Mouse (Mus musculus) liver, postnatal 0 days (tissue): ENCODE results near the gene Ciao2a. TPM values are rescaled to one million over a fixed set of nuclear protein-coding genes. Genes with fewer than 3 reads are reported as not detected.

Source experiments
- ATAC-seq: fragments of 200-750 bp; cut with Nextera tagmentation; 2 replicates; pipeline ENCODE4 v1.8.0; 2017; ENCODE audit warnings: mild to moderate bottlenecking, moderate library complexity
- DNase-seq: peaks from one replicate; pipeline ENCODE4 v3.0.0-alpha.2; 2016
- H3K27ac ChIP-seq: fragments of 300-500 bp; sonication (generic); 2 replicates; pipeline ENCODE4 v1.5.1; 2014; ENCODE audit warnings: antibody characterized with exemption, moderate library complexity, mild to moderate bottlenecking, low read depth
- H3K27me3 ChIP-seq: fragments of 300-500 bp; sonication (generic); 2 replicates; pipeline ENCODE4 v1.6.1; 2014; ENCODE audit warnings: low read length, control low read depth, mixed read lengths; ENCODE audit not compliant: insufficient read depth
- H3K36me3 ChIP-seq: fragments of 300-500 bp; sonication (generic); replicated peaks from 2 replicates; pipeline ENCODE4 v1.6.1; 2014; ENCODE audit warnings: mild to moderate bottlenecking, control low read depth, low read length, moderate library complexity, mixed read lengths; ENCODE audit not compliant: insufficient read depth
- H3K4me1 ChIP-seq: fragments of 300-500 bp; sonication (generic); 2 replicates; pipeline ENCODE4 v1.6.1; 2014; ENCODE audit warnings: antibody characterized with exemption, mild to moderate bottlenecking, control low read depth; ENCODE audit not compliant: insufficient read depth
- H3K4me2 ChIP-seq: fragments of 300-500 bp; sonication (generic); 2 replicates; pipeline ENCODE4 v1.6.1; 2014; ENCODE audit warnings: low read depth, mild to moderate bottlenecking, low read length, moderate library complexity, mixed read lengths
- H3K4me3 ChIP-seq: fragments of 300-500 bp; sonication (generic); 2 replicates; pipeline ENCODE4 v1.5.1; 2014; ENCODE audit warnings: low read depth, low read length
- H3K9ac ChIP-seq: fragments of 300-500 bp; sonication (generic); replicated peaks from 2 replicates; pipeline ENCODE4 v1.6.1; 2014; ENCODE audit warnings: mild to moderate bottlenecking, moderate library complexity
- H3K9me3 ChIP-seq: fragments of 300-500 bp; sonication (generic); 2 replicates; pipeline ENCODE4 v1.6.1; 2016; ENCODE audit warnings: mild to moderate bottlenecking, control low read depth, low read length, mixed read lengths
- CTCF ChIP-seq: sonication (generic); IDR thresholded peaks from 2 replicates; pipeline ENCODE4 v1.5.1; 2016; ENCODE audit warnings: antibody characterized with exemption, low read depth
- EP300 ChIP-seq: IDR thresholded peaks from 2 replicates; pipeline ENCODE4 v1.6.1; 2016; ENCODE audit warnings: antibody characterized with exemption, low read depth, mild to moderate bottlenecking
- WGBS: fragments of 180-500 bp; shearing (Covaris S2); extraction: QIAGEN DNeasy Blood & Tissue Kit; methylation state at CpG from one replicate; pipeline ENCODE4 v1.1.7; 2014; ENCODE audit not compliant: insufficient replicate concordance; 5-methylcytosine and 5-hydroxymethylcytosine counted together
- polyA plus RNA-seq: library from polyadenylated mRNA; unstranded; fragments of >200 nt; fragmentation: Nextera tagmentation; extraction: Ambion mirVana; gene quantifications from 2 replicates; pipeline ENCODE4 v1.2.1, GENCODE M21; 2015

Gene Ciao2a
- polyA plus RNA-seq, 1 experiment from 2014 or later = 133 TPM

- no peak for ATAC-seq
- 92% methylated on average over 7 of the region's 7 CpGs for WGBS
- no peak for DNase-seq
- Histone ChIP-seq H3K36me3 (peaks cover 42% of the 10 kb centered on the region), H3K4me1 (0 out of 2 replicates have a peak, but pooled peaks cover 2% of the 10 kb centered on the region), H3K27me3 (no peaks in the 10 kb centered on the region), H3K9ac (no peak overlapping the region), H3K4me2 (no peak overlapping the region), H3K27ac (no peak overlapping the region), H3K9me3 (no peaks in the 10 kb centered on the region), H3K4me3 (no peak overlapping the region)
- TF ChIP-seq EP300 = no peak
- no peak for TF ChIP-seq CTCF
Observed at GRCm38 (mm10) chr9:66087062-66087461, 39.3 kb upstream of the Ciao2a start.

GRCm38 (mm10) chr9:66088411-66088810 lies 38.0 kb upstream of the Ciao2a start:
- WGBS = 50% methylated on average over 4 of the region's 4 CpGs
- H3K9me3 ChIP-seq = no peaks in the 10 kb centered on the region
- peak; percentile 93 for TF ChIP-seq CTCF
- no peak for TF ChIP-seq EP300
- 0 out of 2 replicates have a peak, but pooled peaks cover 2% of the 10 kb centered on the region for H3K4me1 ChIP-seq
- ATAC-seq (peak; percentile 57; the same call in 1 of the 2 replicates), DNase-seq (peak; percentile 71)
- H3K9ac ChIP-seq = no peak overlapping the region
- no peak overlapping the region for H3K4me2 ChIP-seq
- no peaks in the 10 kb centered on the region for H3K27me3 ChIP-seq
- H3K36me3 ChIP-seq = peaks cover 54% of the 10 kb centered on the region
- no peak overlapping the region for H3K27ac ChIP-seq
- H3K4me3 ChIP-seq = no peak overlapping the region

GRCm38 (mm10) chr9:66090593-66091244 lies 35.7 kb upstream of the Ciao2a start:
- Histone ChIP-seq H3K4me1 (0 out of 2 replicates have a peak, but pooled peaks cover 2% of the 10 kb centered on the region), H3K9ac (no peak overlapping the region), H3K9me3 (no peaks in the 10 kb centered on the region), H3K4me2 (no peak overlapping the region), H3K27me3 (no peaks in the 10 kb centered on the region), H3K36me3 (peaks cover 73% of the 10 kb centered on the region), H3K4me3 (no peak overlapping the region), H3K27ac (no peak overlapping the region)
- no peak for DNase-seq
- no peak for ATAC-seq
- 91% methylated on average over 13 of the region's 13 CpGs for WGBS
- TF ChIP-seq CTCF (no peak), EP300 (no peak)

- 74% methylated on average over 6 of the region's 6 CpGs for WGBS
- no peak for ATAC-seq
- Histone ChIP-seq H3K27ac (no peak overlapping the region), H3K27me3 (no peaks in the 10 kb centered on the region), H3K4me1 (0 out of 2 replicates have a peak, but pooled peaks cover 2% of the 10 kb centered on the region), H3K9ac (no peak overlapping the region), H3K4me2 (no peak overlapping the region), H3K9me3 (no peaks in the 10 kb centered on the region), H3K36me3 (peaks cover 82% of the 10 kb centered on the region), H3K4me3 (no peak overlapping the region)
- TF ChIP-seq CTCF = no peak
- TF ChIP-seq EP300 = no peak
- DNase-seq = no peak
Observed at GRCm38 (mm10) chr9:66091327-66092231, 34.8 kb upstream of the Ciao2a start.

GRCm38 (mm10) chr9:66092664-66093063 lies 33.7 kb upstream of the Ciao2a start:
- WGBS = 76% methylated on average over 2 of the region's 2 CpGs
- no peak overlapping the region for H3K9ac ChIP-seq
- TF ChIP-seq CTCF = no peak
- no peak for TF ChIP-seq EP300
- no peak overlapping the region for H3K4me3 ChIP-seq
- H3K27me3 ChIP-seq = no peaks in the 10 kb centered on the region
- peaks cover 82% of the 10 kb centered on the region for H3K36me3 ChIP-seq
- no peak overlapping the region for H3K27ac ChIP-seq
- no peaks in the 10 kb centered on the region for H3K9me3 ChIP-seq
- ATAC-seq = no peak
- DNase-seq = no peak
- no peak overlapping the region for H3K4me2 ChIP-seq
- H3K4me1 ChIP-seq = 0 out of 2 replicates have a peak, but pooled peaks cover 2% of the 10 kb centered on the region

GRCm38 (mm10) chr9:66101577-66101976 lies 24.8 kb upstream of the Ciao2a start:
- peaks cover 82% of the 10 kb centered on the region for H3K36me3 ChIP-seq
- H3K4me3 ChIP-seq = no peak overlapping the region
- ATAC-seq = no peak
- H3K27me3 ChIP-seq = no peaks in the 10 kb centered on the region
- DNase-seq = no peak
- no peak overlapping the region for H3K9ac ChIP-seq
- no peaks in the 10 kb centered on the region for H3K9me3 ChIP-seq
- no peak overlapping the region for H3K4me2 ChIP-seq
- no peak for TF ChIP-seq EP300
- no peak for TF ChIP-seq CTCF
- H3K27ac ChIP-seq = no peak overlapping the region
- no peaks in the 10 kb centered on the region for H3K4me1 ChIP-seq
- WGBS = 86% methylated on average over 8 of the region's 8 CpGs
